Mouse (Mus musculus) embryonic fibroblast, embryonic 13.5 days (primary cell): ENCODE data around the gene Col4a2.

ENCODE experiments used
- CTCF ChIP-seq: IDR thresholded peaks from 2 replicates; pipeline ENCODE4 v1.5.1; 2011; ENCODE audit warnings: mild to moderate bottlenecking, control low read depth, low read length, moderate library complexity, borderline replicate concordance; ENCODE audit not compliant: insufficient read depth
- POLR2A ChIP-seq: IDR thresholded peaks from 2 replicates; pipeline ENCODE4 v1.6.1; 2011; ENCODE audit warnings: low read depth, mild to moderate bottlenecking, control low read depth, low read length, moderate library complexity

GRCm38 (mm10) chr8:11374326-11375076 is 61.9 kb downstream of the Col4a2 start:
- TF ChIP-seq CTCF (no peak), POLR2A (no peak)
